Mouse (Mus musculus): ENCODE results near the gene Lin28b.

DNA sequence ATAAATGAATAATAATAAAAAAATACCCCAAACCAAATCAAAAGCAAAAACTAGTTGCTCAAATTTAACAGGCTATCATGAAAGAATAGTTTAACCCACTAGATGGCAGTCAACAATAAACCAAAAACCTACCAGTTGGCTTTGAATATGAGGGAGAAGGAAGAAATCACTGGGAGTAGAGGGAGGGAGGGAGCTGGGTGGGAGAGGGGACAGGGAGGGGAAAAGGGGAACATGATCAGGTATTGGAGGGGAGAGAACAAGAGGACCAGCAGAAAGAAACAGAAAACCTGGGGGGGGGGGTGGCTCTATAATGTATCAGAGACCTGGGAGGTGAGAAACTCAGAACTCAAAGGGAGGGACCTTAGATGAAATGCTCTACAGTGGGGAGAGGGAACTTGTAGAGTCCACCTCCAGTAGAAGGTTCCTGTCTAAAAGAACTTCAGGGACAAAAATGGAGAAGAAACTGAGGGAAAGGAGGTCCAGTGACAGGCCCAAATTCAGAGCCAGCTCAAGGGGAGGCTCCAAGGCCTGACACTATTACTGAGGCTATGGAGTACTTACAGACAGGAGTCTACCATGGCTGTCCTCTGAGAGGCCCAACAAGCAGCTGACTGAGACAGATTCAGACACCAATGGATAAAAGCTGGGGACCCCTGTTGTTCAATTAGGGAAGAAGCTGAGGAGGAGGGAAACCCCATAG lies 104.1 kb downstream of the Lin28b start:
- TF ChIP-seq POLR2A (IDR thresholded peaks at IDR 0.05; ENCODE audit: control insufficient read depth in 1 of 2, insufficient read depth in 1 of 2, low read depth in 1 of 2, low read length in 2 of 2, poor library complexity in 1 of 2) (no peak), CTCF (IDR thresholded peaks at IDR 0.05 in 2 of 3, conservative IDR thresholded peaks at IDR 0.05 in 1 of 3; ENCODE audit: control insufficient read depth in 1 of 3, insufficient read depth in 1 of 3, low read depth in 2 of 3, low read length in 3 of 3, poor library complexity in 1 of 3, severe bottlenecking in 1 of 3) (peak in 1 of 3 experiments; percentile 62; a peak in 2 of 6 replicates), MAX (IDR thresholded peaks at IDR 0.05; ENCODE audit: low read length) (no peak), HCFC1 (IDR thresholded peaks at IDR 0.05; ENCODE audit: low read depth, low read length) (no peak)
